Mouse (Mus musculus) embryonic fibroblast, embryonic 13.5 days (primary cell): Measurements from ENCODE around the gene Gm13941. TPM values are rescaled to one million over a fixed set of nuclear protein-coding genes. Genes with fewer than 3 reads are reported as not detected.

Source experiments
- H3K27ac ChIP-seq: 2 replicates; pipeline ENCODE4 v1.5.1; 2012; ENCODE audit warnings: low read length, control low read depth, inconsistent platforms; ENCODE audit not compliant: insufficient read depth
- H3K4me1 ChIP-seq: 2 replicates; pipeline ENCODE4 v1.6.1; 2011; ENCODE audit warnings: low read length; ENCODE audit not compliant: control insufficient read depth, insufficient read depth
- H3K4me3 ChIP-seq: 2 replicates; pipeline ENCODE4 v1.5.1; 2011; ENCODE audit warnings: mild to moderate bottlenecking, control low read depth, low read length; ENCODE audit not compliant: insufficient read depth
- CTCF ChIP-seq: IDR thresholded peaks from 2 replicates; pipeline ENCODE4 v1.5.1; 2011; ENCODE audit warnings: mild to moderate bottlenecking, control low read depth, low read length, moderate library complexity, borderline replicate concordance; ENCODE audit not compliant: insufficient read depth
- POLR2A ChIP-seq: IDR thresholded peaks from 2 replicates; pipeline ENCODE4 v1.6.1; 2011; ENCODE audit warnings: low read depth, mild to moderate bottlenecking, control low read depth, low read length, moderate library complexity
- polyA plus RNA-seq: library from polyadenylated mRNA; stranded (reverse); fragments of >200 nt; gene quantifications from 2 replicates; pipeline ENCODE4 v1.2.4, GENCODE M21; 2011; ENCODE audit warnings: low read depth; ENCODE audit not compliant: missing spikeins, insufficient read length

Gm13941 gene
- not detected in 2 replicates for polyA plus RNA-seq

GRCm38 (mm10) chr2:111105882-111106281, at the start of gene Gm13941:
TSS of gene Gm13941 (minus strand) at chr2:111105982.
- Histone ChIP-seq H3K27ac (no peak within 1 kb of the TSS), H3K4me1 (no peaks in the 10 kb centered on the region), H3K4me3 (no peak within 1 kb of the TSS)
- TF ChIP-seq POLR2A (no peak), CTCF (no peak)

- Histone ChIP-seq H3K27ac (no peak within 1 kb of the TSS), H3K4me3 (no peak within 1 kb of the TSS), H3K4me1 (no peaks in the 10 kb centered on the region)
- TF ChIP-seq CTCF (no peak), POLR2A (no peak)
Measured at GRCm38 (mm10) chr2:111152836-111153235, 47.1 kb upstream of the Gm13941 start, which contains the start of gene Gm15130. TSS of gene Gm15130 (minus strand) at chr2:111152936.

GRCm38 (mm10) chr2:111135739-111136138, 30.0 kb upstream of the Gm13941 start:
- TF ChIP-seq CTCF (no peak), POLR2A (no peak)
- Histone ChIP-seq H3K4me3 (no peak overlapping the region), H3K27ac (no peak overlapping the region), H3K4me1 (no peaks in the 10 kb centered on the region)

GRCm38 (mm10) chr2:111058586-111059261, 47.1 kb downstream of the Gm13941 start:
- Histone ChIP-seq H3K27ac (no peak overlapping the region), H3K4me1 (no peaks in the 10 kb centered on the region), H3K4me3 (no peak overlapping the region)
- TF ChIP-seq CTCF (no peak), POLR2A (no peak)

Other genes with a start within 250 kb of the Gm13941 start
- gene Ano3, start 155.1 kb downstream of the Gm13941 start, polyA plus RNA-seq: 19.4 and 28.4 TPM in 2 replicates
- not detected in 2 replicates for gene Gm15130, start 47.0 kb upstream of the Gm13941 start, polyA plus RNA-seq
- gene 4930430A15Rik, start 123.6 kb upstream of the Gm13941 start, polyA plus RNA-seq: not detected in 2 replicates
- gene Olfr1275, start 129.3 kb upstream of the Gm13941 start, polyA plus RNA-seq: not detected in 2 replicates
- not detected in 2 replicates for gene Olfr1276, start 148.5 kb upstream of the Gm13941 start, polyA plus RNA-seq
- not detected in 2 replicates for gene Olfr1277, start 168.1 kb upstream of the Gm13941 start, polyA plus RNA-seq
- not detected in 2 replicates for gene Olfr1278, start 184.2 kb upstream of the Gm13941 start, polyA plus RNA-seq
- not detected in 2 replicates for gene Olfr1279, start 194.7 kb upstream of the Gm13941 start, polyA plus RNA-seq
- not detected in 2 replicates for gene Olfr1280, start 208.0 kb upstream of the Gm13941 start, polyA plus RNA-seq
- gene Olfr1281, start 220.5 kb upstream of the Gm13941 start, polyA plus RNA-seq: not detected in 2 replicates
- gene Olfr1282, start 230.1 kb upstream of the Gm13941 start, polyA plus RNA-seq: not detected in 2 replicates